Mouse (Mus musculus) stomach, embryonic 16.5 days (tissue): ENCODE measurements around the gene Tmem232. TPM values are rescaled to one million over a fixed set of nuclear protein-coding genes. Genes with fewer than 3 reads are reported as not detected.
A peak's percentile ranks its signal among the peaks of the same experiment; 100 is the strongest.

Experiments used
- ATAC-seq: fragments of 200-750 bp; cut with Nextera tagmentation; 2 replicates; pipeline ENCODE4 v1.8.0; 2017; ENCODE audit warnings: moderate number of reproducible peaks, moderate TSS enrichment; ENCODE audit not compliant: insufficient read depth, low FRiP score
- H3K27ac ChIP-seq: fragments of 300-500 bp; sonication (generic); 2 replicates; pipeline ENCODE4 v1.5.1; 2014; ENCODE audit warnings: low read length
- H3K27me3 ChIP-seq: fragments of 300-500 bp; sonication (generic); 2 replicates; pipeline ENCODE4 v1.6.1; 2014; ENCODE audit warnings: low read length, control low read depth, mixed read lengths; ENCODE audit not compliant: control insufficient read depth, insufficient read depth
- H3K36me3 ChIP-seq: fragments of 300-500 bp; sonication (generic); 2 replicates; pipeline ENCODE4 v1.6.1; 2014; ENCODE audit warnings: low read length; ENCODE audit not compliant: control insufficient read depth, insufficient read depth
- H3K4me1 ChIP-seq: fragments of 300-500 bp; sonication (generic); 2 replicates; pipeline ENCODE4 v1.6.1; 2014; ENCODE audit warnings: low read length, control low read depth, mixed read lengths; ENCODE audit not compliant: control insufficient read depth, insufficient read depth
- H3K4me2 ChIP-seq: fragments of 300-500 bp; sonication (generic); 2 replicates; pipeline ENCODE4 v1.6.1; 2014; ENCODE audit warnings: low read depth, low read length, mixed read lengths
- H3K4me3 ChIP-seq: fragments of 300-500 bp; sonication (generic); replicated peaks from 2 replicates; pipeline ENCODE4 v1.5.1; 2014; ENCODE audit warnings: mild to moderate bottlenecking, low read length
- H3K9ac ChIP-seq: fragments of 300-500 bp; sonication (generic); 2 replicates; pipeline ENCODE4 v1.6.1; 2014; ENCODE audit warnings: low read length
- H3K9me3 ChIP-seq: fragments of 300-500 bp; sonication (generic); replicated peaks from 2 replicates; pipeline ENCODE4 v1.6.1; 2016; ENCODE audit warnings: low read length, control low read depth; ENCODE audit not compliant: control insufficient read depth
- WGBS: fragments of 180-500 bp; shearing (Covaris S2); extraction: QIAGEN DNeasy Blood & Tissue Kit; methylation state at CpG from one replicate; pipeline ENCODE4 v1.1.7; 2014; 5-methylcytosine and 5-hydroxymethylcytosine counted together
- polyA plus RNA-seq: library from polyadenylated mRNA; unstranded; fragments of >200 nt; fragmentation: Nextera tagmentation; extraction: Ambion mirVana; gene quantifications from 2 replicates; pipeline ENCODE4 v1.2.1, GENCODE M21; 2015

Gene Tmem232
- polyA plus RNA-seq, 1 experiment from 2014 or later = not detected

DNA sequence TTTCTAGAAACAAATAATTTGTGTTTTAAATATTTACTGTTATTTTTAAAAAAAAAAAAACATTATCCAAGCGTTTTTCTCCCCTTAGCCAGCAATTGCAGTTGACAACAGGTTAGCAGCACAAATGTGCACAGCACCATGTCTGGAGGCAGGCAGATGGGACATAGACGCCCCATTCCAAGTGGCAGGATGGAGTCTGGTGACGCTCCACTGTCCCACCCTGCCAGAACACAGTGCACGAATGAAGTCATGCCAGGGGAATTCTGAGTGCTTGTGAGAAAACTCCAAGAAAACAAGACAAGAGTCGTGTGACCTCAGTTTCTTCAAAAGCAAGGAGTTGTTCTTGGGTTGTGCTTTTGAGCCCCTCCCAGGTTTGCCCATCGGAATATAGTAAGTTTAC, 22.8 kb upstream of the Tmem232 start:
- no peaks in the 10 kb centered on the region for H3K4me1 ChIP-seq
- no peak overlapping the region for H3K4me3 ChIP-seq
- no peaks in the 10 kb centered on the region for H3K9me3 ChIP-seq
- no peaks in the 10 kb centered on the region for H3K36me3 ChIP-seq
- H3K4me2 ChIP-seq = no peak overlapping the region
- H3K27ac ChIP-seq = no peak overlapping the region
- H3K27me3 ChIP-seq = no peaks in the 10 kb centered on the region; the same call in 1 of the 2 replicates
- H3K9ac ChIP-seq = no peak overlapping the region
- 51% methylated on average over 6 of the region's 6 CpGs for WGBS
- no peak for ATAC-seq

DNA sequence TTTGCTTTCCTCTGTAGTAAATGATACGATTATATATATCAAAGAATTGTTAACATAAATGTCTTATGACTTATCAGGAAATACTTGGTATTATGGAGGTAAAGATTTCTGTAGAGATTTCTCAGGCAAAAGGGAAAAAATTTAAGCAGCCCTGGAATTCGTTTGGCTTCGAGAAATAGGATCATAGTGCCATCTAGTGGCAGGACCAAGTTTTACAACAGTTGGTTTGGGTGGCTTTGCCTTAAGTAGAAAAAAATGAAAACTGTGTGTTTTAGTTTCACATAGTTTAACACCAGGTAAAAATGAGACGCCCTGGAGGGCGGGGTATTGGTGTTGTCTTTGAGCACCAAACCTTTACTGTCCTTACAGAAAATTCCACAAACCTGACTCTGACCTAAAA, 22.2 kb upstream of the Tmem232 start:
- H3K4me3 ChIP-seq = no peak overlapping the region
- WGBS = 1% methylated on average over 5 of the region's 5 CpGs
- peak; percentile 9; the same call in 1 of the 2 replicates for ATAC-seq
- no peaks in the 10 kb centered on the region for H3K36me3 ChIP-seq
- no peaks in the 10 kb centered on the region; the same call in 1 of the 2 replicates for H3K27me3 ChIP-seq
- no peak overlapping the region for H3K4me2 ChIP-seq
- no peak overlapping the region for H3K27ac ChIP-seq
- no peak overlapping the region for H3K9ac ChIP-seq
- no peaks in the 10 kb centered on the region for H3K4me1 ChIP-seq
- H3K9me3 ChIP-seq = no peaks in the 10 kb centered on the region

DNA sequence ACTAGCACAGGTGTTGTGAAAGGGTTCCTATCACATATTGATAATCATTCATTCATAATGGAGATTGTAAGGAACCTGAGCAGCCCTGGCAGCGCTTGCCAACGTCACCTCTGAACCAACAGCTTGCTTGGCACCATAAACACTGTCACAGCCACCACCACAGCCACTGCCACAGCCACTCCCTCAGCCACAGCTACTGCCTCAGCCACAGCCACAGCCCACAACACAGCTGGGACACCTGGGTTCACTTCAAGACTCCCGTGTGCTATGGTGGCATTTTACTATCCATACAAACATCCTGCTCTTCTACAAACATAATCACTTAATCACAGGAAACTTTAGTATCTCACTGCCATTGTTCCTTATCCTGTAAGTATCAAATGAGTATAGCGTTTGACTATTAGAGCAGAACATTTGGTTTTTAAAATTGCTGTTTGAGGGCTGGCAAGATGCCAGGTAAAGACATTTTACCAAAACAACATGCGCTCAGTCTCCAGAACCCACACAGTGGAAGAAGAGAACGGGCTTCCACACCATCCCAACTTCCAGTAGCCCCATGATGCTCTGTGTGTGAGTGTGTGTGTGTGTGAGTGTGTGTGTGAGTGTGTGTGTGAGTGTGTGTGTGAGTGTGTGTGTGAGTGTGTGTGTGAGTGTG, 20.9 kb upstream of the Tmem232 start:
- H3K27me3 ChIP-seq = no peaks in the 10 kb centered on the region; the same call in 1 of the 2 replicates
- WGBS = 42% methylated on average over 6 of the region's 6 CpGs

DNA sequence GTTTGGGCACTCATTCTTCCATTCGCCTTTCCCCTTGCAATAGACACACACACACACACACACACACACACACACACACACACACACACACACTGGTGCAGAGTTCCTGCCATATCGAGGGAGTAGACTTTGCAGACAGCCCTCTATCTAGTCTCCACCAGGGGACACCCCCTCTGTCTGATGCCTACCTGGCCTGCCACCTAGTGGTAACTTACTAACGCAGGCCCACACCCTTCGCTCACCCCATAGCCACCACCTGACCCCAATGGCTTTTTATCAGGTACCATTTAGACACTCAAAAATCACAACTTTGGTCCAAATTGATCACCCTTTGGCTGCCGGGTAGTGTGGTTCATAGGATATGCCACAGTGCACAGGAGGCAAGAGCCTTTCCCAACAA, 18.7 kb upstream of the Tmem232 start:
- 55% methylated on average over 5 of the region's 5 CpGs for WGBS
- no peaks in the 10 kb centered on the region; the same call in 1 of the 2 replicates for H3K27me3 ChIP-seq
- no peaks in the 10 kb centered on the region for H3K9me3 ChIP-seq
- H3K4me2 ChIP-seq = no peak overlapping the region
- no peak overlapping the region for H3K9ac ChIP-seq
- 0 out of 2 replicates have a peak, but pooled peaks cover 4% of the 10 kb centered on the region for H3K4me1 ChIP-seq
- H3K27ac ChIP-seq = no peak overlapping the region
- H3K36me3 ChIP-seq = no peaks in the 10 kb centered on the region
- ATAC-seq = no peak
- H3K4me3 ChIP-seq = no peak overlapping the region

More for the DNA sequence above, 20.9 kb upstream of the Tmem232 start:
- ATAC-seq = no peak
- Histone ChIP-seq H3K27ac (no peak overlapping the region), H3K36me3 (no peaks in the 10 kb centered on the region), H3K4me1 (no peaks in the 10 kb centered on the region), H3K9me3 (no peaks in the 10 kb centered on the region), H3K9ac (no peak overlapping the region), H3K4me2 (no peak overlapping the region), H3K4me3 (no peak overlapping the region)

DNA sequence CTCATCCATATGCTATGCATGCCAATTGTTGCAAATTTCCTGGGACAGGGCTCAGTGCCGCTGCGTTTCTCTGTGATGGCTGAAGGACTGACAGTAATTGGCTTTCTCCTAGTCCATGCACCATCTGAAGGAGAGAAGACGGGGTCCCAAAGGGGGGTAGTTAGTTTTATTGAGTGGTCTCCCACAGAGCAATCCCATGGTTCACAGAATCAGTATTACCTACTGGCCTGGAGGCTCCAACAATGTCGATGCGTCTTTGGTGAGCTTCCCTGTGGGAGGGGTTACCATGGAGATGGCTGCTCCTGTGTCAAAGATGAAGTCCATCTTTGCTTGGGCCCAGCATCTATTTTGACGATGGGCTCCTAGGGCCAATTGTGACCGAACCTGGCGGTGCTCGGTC, 18.2 kb upstream of the Tmem232 start:
- Histone ChIP-seq H3K27me3 (no peaks in the 10 kb centered on the region), H3K36me3 (no peaks in the 10 kb centered on the region), H3K4me3 (no peak overlapping the region), H3K9me3 (no peaks in the 10 kb centered on the region), H3K4me1 (0 out of 2 replicates have a peak, but pooled peaks cover 4% of the 10 kb centered on the region), H3K4me2 (no peak overlapping the region), H3K9ac (no peak overlapping the region), H3K27ac (no peak overlapping the region)
- 65% methylated on average over 9 of the region's 9 CpGs for WGBS
- no peak for ATAC-seq

DNA sequence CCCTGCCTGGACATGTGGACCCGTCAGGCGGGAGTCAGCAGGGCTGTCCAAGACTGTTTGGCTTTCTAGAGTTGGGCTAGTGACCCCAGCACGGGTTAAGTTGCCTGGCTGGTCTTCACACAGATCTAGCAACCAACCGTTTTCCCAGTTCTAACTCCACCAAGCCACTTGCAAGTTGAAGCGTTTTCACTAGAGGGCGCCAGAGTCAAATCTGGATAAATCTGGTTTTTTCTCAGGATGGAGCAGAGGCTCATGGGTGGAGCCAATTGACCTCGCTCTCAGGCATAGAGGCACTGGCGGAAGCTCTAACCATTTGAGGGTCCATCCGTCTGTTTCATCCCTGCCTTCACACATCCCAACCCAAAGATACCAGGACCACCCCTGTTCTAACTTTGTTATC, 17.6 kb upstream of the Tmem232 start:
- Histone ChIP-seq H3K9me3 (no peaks in the 10 kb centered on the region), H3K36me3 (no peaks in the 10 kb centered on the region), H3K4me3 (no peak overlapping the region), H3K4me2 (no peak overlapping the region), H3K9ac (no peak overlapping the region), H3K27ac (no peak overlapping the region), H3K4me1 (0 out of 2 replicates have a peak, but pooled peaks cover 4% of the 10 kb centered on the region), H3K27me3 (no peaks in the 10 kb centered on the region)
- WGBS = 46% methylated on average over 9 of the region's 9 CpGs
- 0 out of 2 replicates have a peak, but pooled peaks have one; percentile 15 for ATAC-seq

DNA sequence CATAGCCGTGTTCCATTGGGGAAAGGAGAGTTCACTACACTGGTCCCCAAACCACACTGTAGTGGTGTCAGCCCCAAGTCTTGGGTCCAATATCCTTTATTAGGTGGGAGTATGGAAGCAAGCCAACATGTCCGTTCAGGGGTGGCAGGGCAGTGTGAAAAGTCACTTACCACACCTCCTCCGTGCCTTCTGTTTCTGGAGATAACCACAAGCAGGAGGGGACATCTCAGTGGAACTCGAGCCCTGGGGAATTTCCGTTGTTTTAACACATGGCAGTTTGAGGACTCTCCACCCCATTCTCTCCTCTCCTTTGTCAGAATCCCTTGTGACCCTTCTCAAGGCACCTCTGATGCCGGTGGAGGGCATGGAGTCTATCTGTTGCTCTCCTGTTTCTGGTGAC, 16.6 kb upstream of the Tmem232 start:
- Histone ChIP-seq H3K4me1 (0 out of 2 replicates have a peak, but pooled peaks cover 4% of the 10 kb centered on the region), H3K36me3 (no peaks in the 10 kb centered on the region), H3K27me3 (no peaks in the 10 kb centered on the region), H3K27ac (no peak overlapping the region), H3K4me2 (no peak overlapping the region), H3K4me3 (no peak overlapping the region), H3K9ac (no peak overlapping the region), H3K9me3 (no peaks in the 10 kb centered on the region)
- 64% methylated on average over 6 of the region's 6 CpGs for WGBS
- ATAC-seq = no peak

DNA sequence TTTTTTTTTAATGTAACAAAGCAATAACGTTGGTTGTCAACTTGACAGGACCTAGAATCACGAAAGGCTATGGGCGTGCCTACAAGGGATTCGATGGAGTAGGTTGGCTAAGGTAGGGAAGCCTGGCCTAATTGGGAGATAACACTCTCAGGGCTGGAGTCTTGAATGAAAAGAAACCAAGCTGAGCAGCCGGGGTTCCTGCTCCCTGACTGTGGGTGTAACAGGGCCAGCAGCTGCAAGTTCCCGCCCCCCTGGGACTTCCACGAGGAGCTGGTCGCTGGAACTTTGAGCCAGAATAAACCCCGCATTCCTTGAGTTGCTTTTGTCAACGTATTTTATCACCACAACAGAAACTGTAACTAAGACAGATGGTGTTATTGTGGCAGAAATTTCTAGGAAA, 16.2 kb upstream of the Tmem232 start:
- Histone ChIP-seq H3K9ac (no peak overlapping the region), H3K4me1 (0 out of 2 replicates have a peak, but pooled peaks cover 4% of the 10 kb centered on the region), H3K9me3 (no peaks in the 10 kb centered on the region), H3K27ac (no peak overlapping the region), H3K36me3 (no peaks in the 10 kb centered on the region), H3K27me3 (no peaks in the 10 kb centered on the region), H3K4me2 (no peak overlapping the region), H3K4me3 (no peak overlapping the region)
- no peak for ATAC-seq
- WGBS = 55% methylated on average over 10 of the region's 10 CpGs

DNA sequence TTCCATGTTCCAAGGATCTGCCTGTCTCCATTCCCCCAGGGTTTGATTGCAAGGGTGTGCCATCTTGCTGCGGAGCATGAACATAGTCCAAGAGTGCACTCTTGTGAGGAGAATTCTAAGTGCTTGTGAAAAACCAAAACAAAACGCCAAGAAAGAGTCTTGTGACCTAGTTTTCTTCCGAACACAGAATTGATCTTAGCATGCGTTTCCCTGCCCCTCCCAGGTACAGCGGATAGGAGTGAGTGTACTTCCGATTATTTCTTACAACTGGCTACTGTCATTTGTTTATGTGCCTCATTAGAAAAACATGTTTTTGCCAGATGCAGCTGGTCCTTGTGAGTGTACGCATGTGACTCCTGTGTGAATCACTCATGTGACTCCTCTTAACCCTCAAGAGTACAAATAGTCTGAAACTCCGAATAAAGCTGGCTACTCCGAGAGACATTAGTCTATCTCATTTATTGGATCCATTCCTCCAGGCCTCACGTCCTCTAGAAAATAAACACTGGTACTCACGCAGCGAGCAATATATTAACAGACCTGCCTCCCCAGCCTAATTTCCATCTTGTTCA, 11.9 kb upstream of the Tmem232 start:
- Histone ChIP-seq H3K9ac (no peak overlapping the region), H3K27ac (no peak overlapping the region), H3K4me3 (no peak overlapping the region), H3K36me3 (no peaks in the 10 kb centered on the region), H3K4me1 (peaks cover 13% of the 10 kb centered on the region; the same call in 1 of the 2 replicates), H3K4me2 (no peak overlapping the region), H3K27me3 (no peaks in the 10 kb centered on the region), H3K9me3 (no peaks in the 10 kb centered on the region)
- WGBS = 58% methylated on average over 12 of the region's 12 CpGs
- ATAC-seq = no peak
